ENCODE assay signal across 9 mouse cellular contexts in genomic region chr1:191838994-191839741, GRCm38 (mm10). TPM values are rescaled to one million over a fixed set of nuclear protein-coding genes. Genes with fewer than 3 reads are reported as not detected.
DNase-seq lines count a peak whose midpoint lies in the region; ATAC-seq and TF ChIP-seq lines count a peak whose summit lies in the region.
"Had no signal": no experiment of that assay in that cellular context is flagged by ENCODE, and none has a peak within 500 bp of the region (broad histone marks: within the 10 kb centered on the region; RNA-seq: fewer than 3 reads in every experiment).

No protein-coding gene starts in this region.

- no peak overlapping the region for H3K27ac ChIP-seq in forebrain, postnatal 0 days (ENCODE audit: low read depth, low read length)
- H3K27ac ChIP-seq in forebrain, embryonic 15.5 days (replicated peaks): no peak overlapping the region
- H3K27ac ChIP-seq: limb, embryonic 12.5 days had no signal

- no peak overlapping the region for H3K9ac ChIP-seq in forebrain, postnatal 0 days
- H3K9ac ChIP-seq in forebrain, embryonic 15.5 days (replicated peaks): no peak overlapping the region
- H3K9ac ChIP-seq: limb, embryonic 12.5 days had no signal

- no peak overlapping the region for H3K4me3 ChIP-seq in forebrain, postnatal 0 days (ENCODE audit: low read depth, low read length)
- H3K4me3 ChIP-seq in forebrain, embryonic 15.5 days: no peak overlapping the region
- H3K4me3 ChIP-seq: limb, embryonic 12.5 days had no signal

- H3K9me3 ChIP-seq in forebrain, postnatal 0 days (ENCODE audit: low read length): no peaks in the 10 kb centered on the region
- no peaks in the 10 kb centered on the region for H3K9me3 ChIP-seq in forebrain, embryonic 15.5 days
- H3K9me3 ChIP-seq: limb, embryonic 12.5 days had no signal

- H3K27me3 ChIP-seq in forebrain, postnatal 0 days (ENCODE audit: insufficient read depth, low read length): no peaks in the 10 kb centered on the region
- no peaks in the 10 kb centered on the region for H3K27me3 ChIP-seq in forebrain, embryonic 15.5 days
- H3K27me3 ChIP-seq: limb, embryonic 12.5 days had no signal

- peak; percentile 22 for DNase-seq in forebrain, postnatal 0 days
- peak; percentile 63 for DNase-seq in embryo, embryonic 10 days (ENCODE audit: low spot score)
- peak; percentile 70 for DNase-seq in kidney, adult 18-20 months
- DNase-seq in layer of hippocampus, postnatal 36 days: no peak
- DNase-seq in urinary bladder, postnatal 4 days (ENCODE audit: low spot score in 2 of 2): no peak
- DNase-seq in layer of hippocampus, adult 8-10 months (ENCODE audit: low spot score in 2 of 2): no peak

- 59% methylated on average over 17 of the region's 17 CpGs for WGBS in forebrain, postnatal 0 days
- 59% methylated on average over 17 of the region's 17 CpGs for WGBS in forebrain, embryonic 15.5 days

- H3K4me2 ChIP-seq in forebrain, postnatal 0 days (ENCODE audit: low read depth): no peak overlapping the region
- H3K4me2 ChIP-seq in forebrain, embryonic 15.5 days (replicated peaks): no peak overlapping the region
- H3K4me2 ChIP-seq: limb, embryonic 12.5 days had no signal

- no peaks in the 10 kb centered on the region for H3K4me1 ChIP-seq in forebrain, postnatal 0 days (ENCODE audit: insufficient read depth)
- H3K4me1 ChIP-seq in forebrain, embryonic 15.5 days: no peaks in the 10 kb centered on the region

- TF ChIP-seq CTCF in forebrain, postnatal 0 days (IDR thresholded peaks at IDR 0.05; ENCODE audit: low read depth): no peak

- H3K36me3 ChIP-seq in forebrain, postnatal 0 days (ENCODE audit: insufficient read depth): no peaks in the 10 kb centered on the region
- no peaks in the 10 kb centered on the region for H3K36me3 ChIP-seq in forebrain, embryonic 15.5 days

- ATAC-seq in forebrain, postnatal 0 days: peak; percentile 67; the same call in 1 of the 2 replicates
- no peak for ATAC-seq in forebrain, embryonic 15.5 days (replicated peaks)
- ATAC-seq in megakaryocyte-erythroid progenitor cell, adult 5-6 weeks (replicated peaks; ENCODE audit: low FRiP score, low TSS enrichment, poor library complexity, severe bottlenecking): peak; percentile 86

RNA-seq across cellular contexts. Expression of gene Nek2, which starts 17.9 kb away (rescaled TPM):
- total RNA-seq in forebrain, postnatal 0 days (2014; rRNA removed): 3.6 and 5.1 TPM in 2 replicates
- 5.0 and 6.2 TPM in 2 replicates for polyA plus RNA-seq in forebrain, postnatal 0 days (2015; fragmentation: Nextera tagmentation; extraction: Ambion mirVana)
- polyA plus RNA-seq in forebrain, embryonic 15.5 days (2015; fragmentation: Nextera tagmentation; extraction: Ambion mirVana): 21.2 and 22.4 TPM in 2 replicates
- total RNA-seq in megakaryocyte-erythroid progenitor cell, adult 5-6 weeks (2014; fragmentation: Nextera tagmentation): 23.4 and 29.8 TPM in 2 replicates
- 34.9 and 36.3 TPM in 2 replicates for total RNA-seq in megakaryocyte-erythroid progenitor cell, adult 5-6 weeks (2017)
- 1 to 10 TPM; 2.6 to 2.9 TPM for total RNA-seq in layer of hippocampus, postnatal 36 days (2021)
- 1 to 10 TPM; 1.2 to 2.2 (median 1.7) TPM for total RNA-seq in layer of hippocampus, adult 8-10 months (2022)

Comparison
In these comparisons a context has a peak if more than half of its experiments do, and no peak if none do; other contexts are left out.
1. DNase-seq: peak in forebrain, postnatal 0 days (single experiment), embryo, embryonic 10 days (single experiment) and kidney, adult 18-20 months (single experiment); none in layer of hippocampus, postnatal 36 days (0 of 2), urinary bladder, postnatal 4 days (0 of 2) and layer of hippocampus, adult 8-10 months (0 of 2).